In the genomic region with DNA sequence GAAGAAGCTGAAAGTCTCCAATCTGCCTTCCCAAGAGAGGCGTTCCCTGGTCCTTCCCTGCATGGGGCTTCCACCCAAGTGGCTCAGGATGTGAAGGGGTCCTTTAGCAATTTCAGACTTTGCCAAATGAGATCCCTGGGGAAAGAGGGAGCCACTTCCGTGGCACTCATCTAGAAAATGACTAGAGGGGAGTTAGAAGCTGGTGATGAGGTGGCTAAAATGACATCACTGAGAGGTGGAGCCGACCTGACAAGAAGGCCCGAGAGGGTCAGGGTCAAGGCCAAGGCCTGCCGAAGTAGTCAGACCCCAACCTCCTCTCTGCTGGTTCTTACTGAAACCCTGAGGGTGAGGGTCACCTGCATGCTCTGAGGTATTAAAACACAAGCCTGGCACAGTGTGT, we compare ENCODE assay signal across 9 mouse cellular contexts. TPM values are rescaled to one million over a fixed set of nuclear protein-coding genes. Genes with fewer than 3 reads are reported as not detected.
DNase-seq lines count a peak whose midpoint lies in the region; ATAC-seq and TF ChIP-seq lines count a peak whose summit lies in the region.
"Had no signal": no experiment of that assay in that cellular context is flagged by ENCODE, and none has a peak within 500 bp of the region (broad histone marks: within the 10 kb centered on the region; RNA-seq: fewer than 3 reads in every experiment).

No protein-coding gene starts in this region.

- H3K27ac ChIP-seq in liver, embryonic 11.5 days (ENCODE audit: low read depth, low read length) = no peak overlapping the region
- H3K27ac ChIP-seq in embryonic facial prominence, embryonic 15.5 days (replicated peaks) = peak overlapping the region; percentile 84; the same call in 1 of the 2 replicates
- peak overlapping the region; percentile 27; the same call in 1 of the 2 replicates for H3K27ac ChIP-seq in limb, embryonic 10.5 days
- H3K27ac ChIP-seq in small intestine, adult 2 months (ENCODE audit: insufficient read depth, low read depth, low read length) = no peak overlapping the region
- H3K27ac ChIP-seq: macrophage had no signal

- H3K9me3 ChIP-seq in liver, embryonic 11.5 days (ENCODE audit: control insufficient read depth, low read length) = no peaks in the 10 kb centered on the region
- no peaks in the 10 kb centered on the region for H3K9me3 ChIP-seq in embryonic facial prominence, embryonic 15.5 days (replicated peaks)
- no peaks in the 10 kb centered on the region for H3K9me3 ChIP-seq in limb, embryonic 10.5 days (replicated peaks)

- H3K4me3 ChIP-seq in liver, embryonic 11.5 days (ENCODE audit: low read depth, low read length) = peak overlapping the region; percentile 63
- peak overlapping the region; percentile 78 for H3K4me3 ChIP-seq in embryonic facial prominence, embryonic 15.5 days (replicated peaks)
- H3K4me3 ChIP-seq in limb, embryonic 10.5 days = peak overlapping the region; percentile 96
- peak overlapping the region; percentile 70 for H3K4me3 ChIP-seq in small intestine, adult 2 months (ENCODE audit: low read depth, low read length)

- peaks cover 7% of the 10 kb centered on the region for H3K4me1 ChIP-seq in liver, embryonic 11.5 days (replicated peaks; ENCODE audit: control insufficient read depth, insufficient read depth, low read length)
- H3K4me1 ChIP-seq in embryonic facial prominence, embryonic 15.5 days = peaks cover 36% of the 10 kb centered on the region
- H3K4me1 ChIP-seq in limb, embryonic 10.5 days = peaks cover 45% of the 10 kb centered on the region
- H3K4me1 ChIP-seq in small intestine, adult 2 months (ENCODE audit: control insufficient read depth, insufficient read depth, insufficient read length, low read length) = peaks cover 3% of the 10 kb centered on the region

- DNase-seq in liver, embryonic 11.5 days (ENCODE audit: low spot score) = no peak
- DNase-seq in liver = no peak
- no peak for DNase-seq in limb, embryonic 10.5 days (ENCODE audit: low spot score)
- DNase-seq in gastrocnemius, postnatal 4 days (ENCODE audit: low spot score in 2 of 2) = no peak
- no peak for DNase-seq in frontal cortex, postnatal 10 days (ENCODE audit: low spot score in 2 of 2)
- no peak for DNase-seq in gastrocnemius, adult 18-20 months (ENCODE audit: low spot score)

- no peak for ATAC-seq in liver, embryonic 11.5 days (replicated peaks; ENCODE audit: low FRiP score)
- ATAC-seq in embryonic facial prominence, embryonic 15.5 days (ENCODE audit: insufficient number of reproducible peaks, low FRiP score, low TSS enrichment, low read depth) = no peak

- no peak overlapping the region for H3K9ac ChIP-seq in liver, embryonic 11.5 days (ENCODE audit: low read depth, low read length)
- H3K9ac ChIP-seq in embryonic facial prominence, embryonic 15.5 days = peak overlapping the region; percentile 74

- H3K36me3 ChIP-seq in liver, embryonic 11.5 days (ENCODE audit: control insufficient read depth, insufficient read depth, low read length) = no peaks in the 10 kb centered on the region
- no peaks in the 10 kb centered on the region for H3K36me3 ChIP-seq in embryonic facial prominence, embryonic 15.5 days
- 0 out of 2 replicates have a peak, but pooled peaks cover 3% of the 10 kb centered on the region for H3K36me3 ChIP-seq in limb, embryonic 10.5 days
- H3K36me3 ChIP-seq in small intestine, adult 2 months (ENCODE audit: control insufficient read depth, insufficient read depth, low read length) = no peaks in the 10 kb centered on the region

- WGBS in liver, embryonic 11.5 days = 23% methylated on average over 5 of the region's 5 CpGs
- 15% methylated on average over 5 of the region's 5 CpGs for WGBS in embryonic facial prominence, embryonic 15.5 days
- 18% methylated on average over 5 of the region's 5 CpGs for WGBS in limb, embryonic 10.5 days
- 50% methylated on average over 5 of the region's 5 CpGs for WGBS in small intestine, adult 2 months

- no peak for TF ChIP-seq POLR2A in small intestine, adult 2 months (IDR thresholded peaks at IDR 0.05; ENCODE audit: low read depth, low read length)

- no peak for TF ChIP-seq CTCF in small intestine, adult 2 months (IDR thresholded peaks at IDR 0.05; ENCODE audit: extremely low read depth, insufficient read length, insufficient replicate concordance, low read depth, low read length)

- H3K27me3 ChIP-seq in liver, embryonic 11.5 days (replicated peaks; ENCODE audit: control insufficient read depth, insufficient read depth, low read length) = peaks cover 38% of the 10 kb centered on the region
- no peaks in the 10 kb centered on the region for H3K27me3 ChIP-seq in embryonic facial prominence, embryonic 15.5 days
- 0 out of 2 replicates have a peak, but pooled peaks cover 10% of the 10 kb centered on the region for H3K27me3 ChIP-seq in limb, embryonic 10.5 days (ENCODE audit: low read depth, poor library complexity, severe bottlenecking)
- no peaks in the 10 kb centered on the region for H3K27me3 ChIP-seq in small intestine, adult 2 months (ENCODE audit: control insufficient read depth, insufficient read depth, low read length)

- peak overlapping the region; percentile 73 for H3K4me2 ChIP-seq in liver, embryonic 11.5 days
- peak overlapping the region; percentile 85 for H3K4me2 ChIP-seq in embryonic facial prominence, embryonic 15.5 days (replicated peaks)

RNA-seq across cellular contexts. Expression of a gene that starts 1.2 kb away (rescaled TPM):
- 6.2 and 6.9 TPM in 2 replicates for polyA plus RNA-seq in liver, embryonic 11.5 days (2014; fragmentation: Nextera tagmentation; extraction: Ambion mirVana)
- 13.7 and 13.8 TPM in 2 replicates for polyA plus RNA-seq in embryonic facial prominence, embryonic 15.5 days (2015; fragmentation: Nextera tagmentation; extraction: Ambion mirVana)
- 15.2 and 16.4 TPM in 2 replicates for polyA plus RNA-seq in limb, embryonic 10.5 days (2016; fragmentation: Nextera tagmentation; extraction: Ambion mirVana)
- polyA plus RNA-seq in small intestine, adult 2 months (2012; rRNA removed) = 3.8 and 4.2 TPM in 2 replicates
- 10 to 100 TPM; 19.4 to 22.2 TPM for total RNA-seq in gastrocnemius, postnatal 4 days (2021)
- total RNA-seq in gastrocnemius, adult 18-20 months (2021) = 1 to 10 TPM; 1.2 to 1.5 TPM
- polyA plus RNA-seq: macrophage had no signal

RNA-seq across cellular contexts. Expression of a gene that starts 15.3 kb away (rescaled TPM):
- polyA plus RNA-seq in liver, embryonic 11.5 days (2014; fragmentation: Nextera tagmentation; extraction: Ambion mirVana) = 2.2 and 3.4 TPM in 2 replicates
- 8.9 and 9.6 TPM in 2 replicates for polyA plus RNA-seq in embryonic facial prominence, embryonic 15.5 days (2015; fragmentation: Nextera tagmentation; extraction: Ambion mirVana)
- 2.8 and 2.9 TPM in 2 replicates for polyA plus RNA-seq in limb, embryonic 10.5 days (2016; fragmentation: Nextera tagmentation; extraction: Ambion mirVana)
- 30.2 and 37.6 TPM in 2 replicates for polyA plus RNA-seq in small intestine, adult 2 months (2012; rRNA removed)
- 1 to 10 TPM; 7.2 to 9.0 TPM for total RNA-seq in gastrocnemius, postnatal 4 days (2021)
- total RNA-seq in gastrocnemius, adult 18-20 months (2021) = under 1 TPM; 0.81 to 0.96 TPM
- polyA plus RNA-seq: macrophage had no signal

RNA-seq across cellular contexts. Expression of a gene that starts 20.7 kb away (rescaled TPM):
- 165 TPM in 2 replicates for polyA plus RNA-seq in liver, embryonic 11.5 days (2014; fragmentation: Nextera tagmentation; extraction: Ambion mirVana)
- polyA plus RNA-seq in embryonic facial prominence, embryonic 15.5 days (2015; fragmentation: Nextera tagmentation; extraction: Ambion mirVana) = 167 and 169 TPM in 2 replicates
- 202 and 220 TPM in 2 replicates for polyA plus RNA-seq in limb, embryonic 10.5 days (2016; fragmentation: Nextera tagmentation; extraction: Ambion mirVana)
- polyA plus RNA-seq in small intestine, adult 2 months (2012; rRNA removed) = 42.0 and 45.8 TPM in 2 replicates
- total RNA-seq in gastrocnemius, postnatal 4 days (2021) = 10 to 100 TPM; 89.6 to 94.0 TPM
- 10 to 100 TPM; 90.3 to 95.5 TPM for total RNA-seq in gastrocnemius, adult 18-20 months (2021)

RNA-seq across cellular contexts. Expression of a gene that starts 36.9 kb away (rescaled TPM):
- 835 and 884 TPM in 2 replicates for polyA plus RNA-seq in liver, embryonic 11.5 days (2014; fragmentation: Nextera tagmentation; extraction: Ambion mirVana)
- 815 and 841 TPM in 2 replicates for polyA plus RNA-seq in embryonic facial prominence, embryonic 15.5 days (2015; fragmentation: Nextera tagmentation; extraction: Ambion mirVana)
- 862 and 900 TPM in 2 replicates for polyA plus RNA-seq in limb, embryonic 10.5 days (2016; fragmentation: Nextera tagmentation; extraction: Ambion mirVana)
- 50.8 and 61.5 TPM in 2 replicates for polyA plus RNA-seq in small intestine, adult 2 months (2012; rRNA removed)
- total RNA-seq in gastrocnemius, postnatal 4 days (2021) = 100 to 1,000 TPM; 763 to 790 TPM
- total RNA-seq in gastrocnemius, adult 18-20 months (2021) = 100 to 1,000 TPM; 772 to 857 TPM

RNA-seq across cellular contexts. Expression of a gene that starts 37.0 kb away (rescaled TPM):
- 8.4 and 8.9 TPM in 2 replicates for polyA plus RNA-seq in liver, embryonic 11.5 days (2014; fragmentation: Nextera tagmentation; extraction: Ambion mirVana)
- 18.1 and 18.5 TPM in 2 replicates for polyA plus RNA-seq in embryonic facial prominence, embryonic 15.5 days (2015; fragmentation: Nextera tagmentation; extraction: Ambion mirVana)
- polyA plus RNA-seq in limb, embryonic 10.5 days (2016; fragmentation: Nextera tagmentation; extraction: Ambion mirVana) = 13.6 and 18.3 TPM in 2 replicates
- 13.4 and 27.3 TPM in 2 replicates for polyA plus RNA-seq in small intestine, adult 2 months (2012; rRNA removed)
- total RNA-seq in gastrocnemius, postnatal 4 days (2021) = 10 to 100 TPM; 21.4 to 21.6 TPM
- 10 to 100 TPM; 15.9 to 17.7 TPM for total RNA-seq in gastrocnemius, adult 18-20 months (2021)

Comparison
In these comparisons a context has a peak if more than half of its experiments do, and no peak if none do; other contexts are left out.
1. H3K27ac ChIP-seq: peak in embryonic facial prominence, embryonic 15.5 days (single experiment) and limb, embryonic 10.5 days (single experiment); none in liver, embryonic 11.5 days (single experiment) and small intestine, adult 2 months (single experiment).
2. Peak in every context shown above with its lines, with median percentiles within 50 percentile points of each other: H3K4me3 ChIP-seq.